ENCODE assay signal across 31 mouse cellular contexts in genomic region chr3:157739628-157740294, GRCm38 (mm10).
DNase-seq lines count a peak whose midpoint lies in the region; ATAC-seq and TF ChIP-seq lines count a peak whose summit lies in the region.
"Had no signal": no experiment of that assay in that cellular context is flagged by ENCODE, and none has a peak within 500 bp of the region (broad histone marks: within the 10 kb centered on the region; RNA-seq: fewer than 3 reads in every experiment).

No protein-coding gene starts in this region.

- H3K27ac ChIP-seq in heart, embryonic 12.5 days (ENCODE audit: poor library complexity, severe bottlenecking) = no peak overlapping the region
- H3K27ac ChIP-seq in intestine, embryonic 16.5 days (ENCODE audit: low read length) = no peak overlapping the region
- H3K27ac ChIP-seq in stomach, postnatal 0 days (replicated peaks) = no peak overlapping the region
- H3K27ac ChIP-seq: embryonic facial prominence, embryonic 10.5 days; embryonic facial prominence, embryonic 15.5 days; forebrain, embryonic 12.5 days; hindbrain, embryonic 14.5 days; kidney, postnatal 0 days; limb, embryonic 10.5 days; limb, embryonic 15.5 days; midbrain, embryonic 12.5 days; neural tube, embryonic 13.5 days had no signal

- no peak for DNase-seq in heart, adult 11 months
- peak; percentile 42 for DNase-seq in MN1 (ENCODE audit: low spot score)
- DNase-seq in stomach, postnatal 0 days (ENCODE audit: low spot score) = no peak
- DNase-seq in embryo, embryonic 10 days (ENCODE audit: low spot score) = no peak
- no peak for DNase-seq in left cerebral cortex, adult 8-10 months (ENCODE audit: low spot score in 2 of 2)
- DNase-seq: adrenal gland, adult 2 months; adrenal gland, postnatal 36 days; cerebellum, adult 2 months; cerebellum, postnatal 14 days; forebrain, postnatal 0 days; kidney, adult 8-10 months; kidney, postnatal 4 days; lung, adult 18-20 months; lung, postnatal 4 days; spleen, adult 18-20 months; thymus, postnatal 14 days had no signal

- H3K36me3 ChIP-seq in heart, embryonic 12.5 days = no peaks in the 10 kb centered on the region
- H3K36me3 ChIP-seq in intestine, embryonic 16.5 days (ENCODE audit: control insufficient read depth, insufficient read depth, low read length) = no peaks in the 10 kb centered on the region
- no peaks in the 10 kb centered on the region for H3K36me3 ChIP-seq in stomach, postnatal 0 days (ENCODE audit: control insufficient read depth, insufficient read depth, low read length)
- H3K36me3 ChIP-seq: embryonic facial prominence, embryonic 10.5 days; embryonic facial prominence, embryonic 15.5 days; forebrain, embryonic 12.5 days; limb, embryonic 10.5 days; limb, embryonic 15.5 days; midbrain, embryonic 12.5 days; neural tube, embryonic 13.5 days had no signal

- H3K27me3 ChIP-seq in heart, embryonic 12.5 days (replicated peaks) = no peaks in the 10 kb centered on the region
- H3K27me3 ChIP-seq in intestine, embryonic 16.5 days (replicated peaks; ENCODE audit: control insufficient read depth, insufficient read depth, low read length) = no peaks in the 10 kb centered on the region
- no peaks in the 10 kb centered on the region for H3K27me3 ChIP-seq in stomach, postnatal 0 days (ENCODE audit: control insufficient read depth, insufficient read depth, low read length)
- H3K27me3 ChIP-seq: embryonic facial prominence, embryonic 15.5 days; forebrain, embryonic 12.5 days; limb, embryonic 15.5 days; midbrain, embryonic 12.5 days; neural tube, embryonic 13.5 days had no signal

- H3K9ac ChIP-seq in heart, embryonic 12.5 days = no peak overlapping the region
- H3K9ac ChIP-seq in intestine, embryonic 16.5 days (ENCODE audit: low read depth, low read length) = no peak overlapping the region
- no peak overlapping the region for H3K9ac ChIP-seq in stomach, postnatal 0 days (ENCODE audit: low read length)
- H3K9ac ChIP-seq: embryonic facial prominence, embryonic 15.5 days; forebrain, embryonic 12.5 days; forebrain, postnatal 0 days; hindbrain, embryonic 14.5 days; limb, embryonic 15.5 days; midbrain, embryonic 12.5 days; neural tube, embryonic 13.5 days had no signal

- no peaks in the 10 kb centered on the region for H3K9me3 ChIP-seq in heart, embryonic 12.5 days (replicated peaks)
- H3K9me3 ChIP-seq in intestine, embryonic 16.5 days (ENCODE audit: control insufficient read depth, low read length) = no peaks in the 10 kb centered on the region
- H3K9me3 ChIP-seq in stomach, postnatal 0 days (ENCODE audit: control insufficient read depth, low read length) = no peaks in the 10 kb centered on the region
- H3K9me3 ChIP-seq: embryonic facial prominence, embryonic 10.5 days; embryonic facial prominence, embryonic 15.5 days; forebrain, embryonic 12.5 days; limb, embryonic 10.5 days; limb, embryonic 15.5 days; megakaryocyte, embryonic 14.5 days; midbrain, embryonic 12.5 days; neural tube, embryonic 13.5 days had no signal

- 0 out of 2 replicates have a peak, but pooled peaks have one; percentile 39 for ATAC-seq in heart, embryonic 12.5 days (ENCODE audit: insufficient number of reproducible peaks, low FRiP score)
- peak; percentile 63 for ATAC-seq in intestine, embryonic 16.5 days
- peak; percentile 74 for ATAC-seq in stomach, postnatal 0 days (ENCODE audit: low FRiP score, low TSS enrichment)
- ATAC-seq: activated CD4-positive, CD25-positive, alpha-beta regulatory T cell, adult 4 months; forebrain, postnatal 0 days; lung, postnatal 0 days had no signal

- TF ChIP-seq CTCF in stomach, postnatal 0 days (IDR thresholded peaks at IDR 0.05; ENCODE audit: low read depth) = no peak

- 38% methylated on average over 1 of the region's 1 CpGs for WGBS in heart, embryonic 12.5 days
- 55% methylated on average over 1 of the region's 1 CpGs for WGBS in intestine, embryonic 16.5 days
- 56% methylated on average over 1 of the region's 1 CpGs for WGBS in stomach, postnatal 0 days

- no peak for TF ChIP-seq EP300 in stomach, postnatal 0 days (optimal IDR thresholded peaks at IDR 0.05)

- peaks cover 10% of the 10 kb centered on the region for H3K4me1 ChIP-seq in heart, embryonic 12.5 days (replicated peaks)
- 0 out of 2 replicates have a peak, but pooled peaks cover 2% of the 10 kb centered on the region for H3K4me1 ChIP-seq in intestine, embryonic 16.5 days (ENCODE audit: control insufficient read depth, insufficient read depth, low read length)
- H3K4me1 ChIP-seq in stomach, postnatal 0 days (replicated peaks; ENCODE audit: control insufficient read depth, insufficient read depth) = no peaks in the 10 kb centered on the region
- H3K4me1 ChIP-seq: embryonic facial prominence, embryonic 10.5 days; embryonic facial prominence, embryonic 15.5 days; forebrain, embryonic 12.5 days; limb, embryonic 10.5 days; limb, embryonic 15.5 days; midbrain, embryonic 12.5 days; neural tube, embryonic 13.5 days had no signal

- no peak overlapping the region for H3K4me3 ChIP-seq in heart, embryonic 12.5 days
- no peak overlapping the region for H3K4me3 ChIP-seq in intestine, embryonic 16.5 days (ENCODE audit: low read length)
- no peak overlapping the region for H3K4me3 ChIP-seq in stomach, postnatal 0 days (ENCODE audit: low read depth, low read length)
- H3K4me3 ChIP-seq: embryonic facial prominence, embryonic 10.5 days; embryonic facial prominence, embryonic 15.5 days; forebrain, embryonic 12.5 days; limb, embryonic 10.5 days; limb, embryonic 15.5 days; megakaryocyte, embryonic 14.5 days; midbrain, embryonic 12.5 days; myocyte; neural tube, embryonic 13.5 days had no signal

- no peak overlapping the region for H3K4me2 ChIP-seq in heart, embryonic 12.5 days
- H3K4me2 ChIP-seq in intestine, embryonic 16.5 days (ENCODE audit: low read depth, low read length) = no peak overlapping the region
- H3K4me2 ChIP-seq in stomach, postnatal 0 days (replicated peaks; ENCODE audit: low read depth) = no peak overlapping the region
- H3K4me2 ChIP-seq: embryonic facial prominence, embryonic 15.5 days; forebrain, embryonic 12.5 days; hindbrain, embryonic 14.5 days; limb, embryonic 15.5 days; midbrain, embryonic 12.5 days; neural tube, embryonic 13.5 days had no signal
